ENCODE assay signal across 8 mouse cellular contexts in genomic region chr8:116268161-116268560, GRCm38 (mm10).
DNase-seq lines count a peak whose midpoint lies in the region; ATAC-seq lines count a peak whose summit lies in the region.

No protein-coding gene starts in this region.

- DNase-seq in heart, adult 8-10 months (ENCODE audit: low spot score): peak; percentile 5
- DNase-seq in heart, postnatal 25 days (ENCODE audit: low spot score): no peak
- peak; percentile 51 for DNase-seq in brain, adult 2 months (ENCODE audit: low read depth, low spot score)
- DNase-seq in gastrocnemius, postnatal 25 days: peak; percentile 19
- DNase-seq in left cerebral cortex, adult 11 months (ENCODE audit: low spot score): peak; percentile 0
- DNase-seq in thymus, adult 18-20 months: no peak
- no peak for DNase-seq in thymus, postnatal 4 days

- no peak for ATAC-seq in megakaryocyte progenitor cell, adult 5-6 weeks (replicated peaks; ENCODE audit: poor library complexity)

- intact Hi-C loops in heart, postnatal 25 days (cut with DNase I): no loop called here

Comparison
In these comparisons a context has a peak if more than half of its experiments do, and no peak if none do; other contexts are left out.
1. DNase-seq: peak in heart, adult 8-10 months (single experiment), brain, adult 2 months (single experiment), gastrocnemius, postnatal 25 days (single experiment) and left cerebral cortex, adult 11 months (single experiment); none in heart, postnatal 25 days (single experiment), thymus, adult 18-20 months (0 of 2) and thymus, postnatal 4 days (single experiment).